Mouse (Mus musculus) embryonic facial prominence, embryonic 11.5 days (tissue): ENCODE data around the gene Rnf167. TPM values are rescaled to one million over a fixed set of nuclear protein-coding genes. Genes with fewer than 3 reads are reported as not detected.

Source experiments
- ATAC-seq: fragments of 200-750 bp; cut with Nextera tagmentation; replicated peaks from 2 replicates; pipeline ENCODE4 v1.8.0; 2017; ENCODE audit warnings: low read depth; ENCODE audit not compliant: insufficient number of reproducible peaks, low FRiP score, low TSS enrichment
- DNase-seq: peaks from one replicate; pipeline ENCODE4 v3.0.0-alpha.2; 2015; ENCODE audit warnings: low spot score
- H3K27ac ChIP-seq: fragments of 300-500 bp; sonication (generic); replicated peaks from 2 replicates; pipeline ENCODE4 v1.5.1; 2014; ENCODE audit warnings: mild to moderate bottlenecking, low read depth, low read length, control low read depth
- H3K27me3 ChIP-seq: fragments of 300-500 bp; sonication (generic); 2 replicates; pipeline ENCODE4 v1.6.1; 2014; ENCODE audit warnings: mild to moderate bottlenecking, low read length, moderate library complexity, mixed read lengths; ENCODE audit not compliant: control insufficient read depth, insufficient read depth
- H3K36me3 ChIP-seq: fragments of 300-500 bp; sonication (generic); replicated peaks from 2 replicates; pipeline ENCODE4 v1.6.1; 2014; ENCODE audit warnings: low read depth, mild to moderate bottlenecking, low read length, moderate library complexity, mixed read lengths; ENCODE audit not compliant: control insufficient read depth, insufficient read depth
- H3K4me1 ChIP-seq: fragments of 300-500 bp; sonication (generic); 2 replicates; pipeline ENCODE4 v1.6.1; 2014; ENCODE audit warnings: low read length, mixed read lengths; ENCODE audit not compliant: control insufficient read depth, insufficient read depth
- H3K4me2 ChIP-seq: fragments of 300-500 bp; sonication (generic); 2 replicates; pipeline ENCODE4 v1.6.1; 2014; ENCODE audit warnings: low read depth, mild to moderate bottlenecking, control low read depth, low read length, moderate library complexity
- H3K4me3 ChIP-seq: fragments of 300-500 bp; sonication (generic); 2 replicates; pipeline ENCODE4 v1.5.1; 2014; ENCODE audit warnings: low read depth, low read length, control low read depth
- H3K9ac ChIP-seq: fragments of 300-500 bp; sonication (generic); replicated peaks from 2 replicates; pipeline ENCODE4 v1.6.1; 2014; ENCODE audit warnings: mild to moderate bottlenecking, control low read depth, low read length
- H3K9me3 ChIP-seq: fragments of 300-500 bp; sonication (generic); replicated peaks from 2 replicates; pipeline ENCODE4 v1.6.1; 2016; ENCODE audit warnings: mild to moderate bottlenecking, low read length, inconsistent platforms, mixed read lengths; ENCODE audit not compliant: control insufficient read depth
- WGBS: fragments of 180-500 bp; shearing (Covaris S2); extraction: QIAGEN DNeasy Blood & Tissue Kit; methylation state at CpG from one replicate; pipeline ENCODE4 v1.1.7; 2014; 5-methylcytosine and 5-hydroxymethylcytosine counted together
- polyA plus RNA-seq: library from polyadenylated mRNA; unstranded; fragments of >200 nt; fragmentation: Nextera tagmentation; extraction: Ambion mirVana; gene quantifications from 2 replicates; pipeline ENCODE4 v1.2.1, GENCODE M21; 2014

The Rnf167 gene
- 81.9 and 92.8 TPM in 2 replicates for polyA plus RNA-seq

DNA sequence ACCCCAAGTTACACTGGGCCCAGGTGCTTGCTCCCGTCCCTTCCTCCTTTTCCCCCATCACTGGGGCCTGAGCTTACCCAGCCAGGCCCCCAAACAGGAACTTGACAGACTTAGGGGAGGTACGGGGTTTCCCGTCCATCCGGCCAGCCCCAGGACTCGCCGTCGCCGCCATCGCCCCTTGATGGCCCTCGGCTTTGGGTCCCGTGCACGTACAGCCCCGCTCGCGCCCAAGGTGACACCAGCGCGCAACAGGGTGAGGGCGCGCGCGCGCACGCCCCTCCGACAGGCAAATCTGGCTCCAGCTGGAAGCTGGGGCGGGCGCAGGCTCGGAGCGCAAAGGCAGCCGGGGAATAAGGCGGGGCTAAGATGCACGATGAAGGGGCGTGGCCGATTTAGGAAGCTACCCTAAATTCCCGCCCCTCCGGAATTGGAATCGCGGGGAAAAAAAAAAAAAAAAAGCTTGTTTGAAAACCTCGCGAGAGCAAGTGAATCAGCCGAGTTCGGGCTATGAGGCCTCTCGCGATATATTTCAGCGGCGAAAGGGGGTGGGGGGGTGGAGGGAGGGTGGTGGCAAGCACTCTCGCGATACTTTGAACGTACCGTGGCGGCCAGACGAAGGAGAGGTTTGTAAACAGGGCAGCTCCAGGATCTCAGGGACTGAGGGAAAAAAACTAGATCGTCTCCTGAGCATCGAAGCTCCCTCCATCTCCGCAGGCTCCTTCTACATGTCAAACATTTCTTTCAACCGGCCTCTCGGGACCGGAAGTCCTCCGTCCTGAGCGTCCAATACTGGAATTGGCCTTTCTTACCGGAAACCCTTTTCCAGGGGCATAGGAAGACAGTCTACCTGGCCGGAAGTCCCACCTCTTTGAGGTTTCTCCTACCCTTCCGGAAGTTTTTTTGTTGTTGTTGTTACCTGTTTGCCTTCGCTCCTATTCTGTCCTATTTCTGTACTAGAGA lies at the start of gene Rnf167, which contains the start of gene Slc25a11:
Gene Rnf167, plus strand, starts transcription at position 545 of the 960 bp plus-strand sequence.
Gene Slc25a11, minus strand, starts transcription at position 789 of the 960 bp plus-strand sequence.
- WGBS, result under 1% methylated on average over 63 of the region's 63 CpGs
- peak; percentile 100 for DNase-seq
- Histone ChIP-seq H3K4me3 (peak within 1 kb of the TSS; percentile 66), H3K4me2 (peak within 1 kb of the TSS; percentile 84), H3K36me3 (peaks cover 17% of the 10 kb centered on the region), H3K4me1 (peaks cover 2% of the 10 kb centered on the region; the same call in 1 of the 2 replicates), H3K9me3 (no peaks in the 10 kb centered on the region), H3K9ac (peak within 1 kb of the TSS; percentile 70), H3K27me3 (no peaks in the 10 kb centered on the region), H3K27ac (peak within 1 kb of the TSS; percentile 84)
- peak; percentile 70 for ATAC-seq

DNA sequence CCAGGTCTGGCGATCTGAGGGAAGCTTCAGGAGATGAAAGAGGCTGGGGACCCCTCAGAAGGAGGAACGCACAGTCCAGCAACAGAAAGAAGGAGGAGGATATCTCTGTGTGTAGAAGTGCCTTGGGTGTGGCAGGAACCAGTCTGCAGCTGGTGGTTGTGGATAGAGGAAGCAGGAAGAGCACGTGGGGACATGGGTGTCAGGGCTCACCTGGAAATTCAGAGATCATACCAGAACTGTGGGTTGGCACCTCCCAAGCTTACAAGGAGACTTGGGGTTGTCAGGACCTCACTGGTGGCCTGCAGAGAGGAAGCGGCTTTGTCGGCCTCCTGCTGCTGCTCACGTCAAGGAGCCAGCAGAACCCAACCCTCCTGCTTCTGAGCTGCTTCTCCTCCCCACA lies 49.7 kb upstream of the Rnf167 start:
- no peak overlapping the region for H3K27ac ChIP-seq
- WGBS, result 87% methylated on average over 6 of the region's 6 CpGs
- H3K4me3 ChIP-seq, result no peak overlapping the region
- H3K36me3 ChIP-seq, result no peaks in the 10 kb centered on the region
- no peak overlapping the region for H3K9ac ChIP-seq
- no peaks in the 10 kb centered on the region for H3K4me1 ChIP-seq
- ATAC-seq (no peak), DNase-seq (no peak)
- no peaks in the 10 kb centered on the region for H3K27me3 ChIP-seq
- no peak overlapping the region for H3K4me2 ChIP-seq
- H3K9me3 ChIP-seq, result no peaks in the 10 kb centered on the region

DNA sequence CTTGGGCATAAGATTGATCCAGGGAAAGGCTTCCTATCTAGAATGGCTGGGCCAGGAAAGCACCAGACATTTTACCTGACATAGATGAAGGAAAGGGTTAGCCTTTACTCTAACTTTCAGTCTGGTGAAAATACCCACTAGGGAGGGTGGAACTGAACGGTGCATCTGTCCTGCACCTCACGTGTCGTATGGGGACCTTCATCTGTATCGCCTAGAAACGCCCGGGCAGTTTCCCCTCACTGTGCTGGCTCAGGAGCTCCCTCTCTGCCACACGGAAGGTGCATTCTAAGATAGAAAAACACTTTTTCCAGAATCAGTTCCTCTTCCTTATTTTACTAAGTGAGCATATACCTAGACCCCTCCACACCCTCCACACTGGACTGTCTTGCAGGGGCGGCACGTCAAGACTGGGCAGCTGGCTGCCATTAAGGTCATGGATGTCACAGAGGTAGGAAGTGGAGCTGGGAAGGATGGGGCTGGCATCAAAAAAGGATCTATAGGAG lies 48.5 kb upstream of the Rnf167 start:
- H3K36me3 ChIP-seq, result no peaks in the 10 kb centered on the region
- H3K4me2 ChIP-seq, result no peak overlapping the region
- no peaks in the 10 kb centered on the region for H3K9me3 ChIP-seq
- 88% methylated on average over 9 of the region's 9 CpGs for WGBS
- DNase-seq (no peak), ATAC-seq (no peak)
- no peak overlapping the region for H3K27ac ChIP-seq
- H3K4me1 ChIP-seq, result no peaks in the 10 kb centered on the region
- no peak overlapping the region for H3K4me3 ChIP-seq
- H3K27me3 ChIP-seq, result no peaks in the 10 kb centered on the region
- no peak overlapping the region for H3K9ac ChIP-seq

DNA sequence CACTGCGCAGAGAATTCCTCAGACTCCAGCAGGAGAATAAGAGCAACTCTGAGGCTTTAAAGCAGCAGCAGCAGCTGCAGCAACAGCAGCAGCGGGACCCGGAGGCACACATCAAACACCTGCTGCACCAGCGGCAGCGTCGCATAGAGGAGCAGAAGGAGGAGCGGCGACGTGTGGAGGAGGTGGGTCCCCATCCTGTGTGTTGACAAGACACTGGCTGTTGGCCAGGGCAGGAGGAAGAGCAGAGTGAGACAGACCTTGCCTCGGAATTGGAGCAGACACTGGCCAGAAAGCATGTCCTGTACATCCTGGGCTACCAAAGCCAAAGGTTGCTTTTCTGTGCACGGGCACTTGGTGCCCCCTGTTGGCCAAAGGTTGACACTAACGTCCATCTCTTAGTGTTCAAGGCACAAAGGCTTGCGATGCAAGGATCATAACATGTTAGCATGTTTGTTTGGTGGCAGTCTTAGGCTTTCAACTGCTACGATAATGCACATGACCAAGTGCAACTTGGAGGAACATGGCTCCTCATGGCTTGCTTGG lies 41.9 kb upstream of the Rnf167 start:
- Histone ChIP-seq H3K27ac (no peak overlapping the region), H3K4me2 (no peak overlapping the region), H3K36me3 (peaks cover 12% of the 10 kb centered on the region), H3K4me3 (no peak overlapping the region), H3K27me3 (no peaks in the 10 kb centered on the region), H3K9me3 (no peaks in the 10 kb centered on the region), H3K9ac (no peak overlapping the region), H3K4me1 (no peaks in the 10 kb centered on the region)
- no peak for ATAC-seq
- peak; percentile 82 for DNase-seq
- 66% methylated on average over 14 of the region's 14 CpGs for WGBS

DNA sequence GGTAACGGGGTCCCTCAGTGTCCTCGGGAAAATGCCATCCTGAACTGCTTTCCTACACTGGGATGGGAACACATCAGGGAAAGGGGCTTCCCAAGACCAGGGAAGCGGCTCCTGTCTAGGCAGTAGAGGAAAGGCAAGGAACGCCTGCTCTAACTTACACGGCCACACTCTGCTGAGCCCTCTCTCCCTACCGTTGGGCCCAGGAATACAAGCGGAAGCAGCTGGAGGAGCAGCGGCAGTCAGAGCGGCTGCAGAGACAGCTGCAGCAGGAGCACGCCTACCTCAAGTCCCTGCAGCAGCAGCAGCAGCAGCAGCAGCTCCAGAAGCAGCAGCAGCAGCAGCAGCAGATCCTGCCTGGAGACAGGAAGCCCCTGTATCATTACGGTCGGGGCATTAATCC lies 40.3 kb upstream of the Rnf167 start:
- H3K4me3 ChIP-seq, result no peak overlapping the region
- H3K9ac ChIP-seq, result no peak overlapping the region
- H3K36me3 ChIP-seq, result peaks cover 15% of the 10 kb centered on the region
- no peak overlapping the region for H3K4me2 ChIP-seq
- no peaks in the 10 kb centered on the region for H3K4me1 ChIP-seq
- ATAC-seq (no peak), DNase-seq (no peak)
- no peak overlapping the region for H3K27ac ChIP-seq
- H3K27me3 ChIP-seq, result no peaks in the 10 kb centered on the region
- H3K9me3 ChIP-seq, result no peaks in the 10 kb centered on the region
- WGBS, result 74% methylated on average over 12 of the region's 12 CpGs

DNA sequence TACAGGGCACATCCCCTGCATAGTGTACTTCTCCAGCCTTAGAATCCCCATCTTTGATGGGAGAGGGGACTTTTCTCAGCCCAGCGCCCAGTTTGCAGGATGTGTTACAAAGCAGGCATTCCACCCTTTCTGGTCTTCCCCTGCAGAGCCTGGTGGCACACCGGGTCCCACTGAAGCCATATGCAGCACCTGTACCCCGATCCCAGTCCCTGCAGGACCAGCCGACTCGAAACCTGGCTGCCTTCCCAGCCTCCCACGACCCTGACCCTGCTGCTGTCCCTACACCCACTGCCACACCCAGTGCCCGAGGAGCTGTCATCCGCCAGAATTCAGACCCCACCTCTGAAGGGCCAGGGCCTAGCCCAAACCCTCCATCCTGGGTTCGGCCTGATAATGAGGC lies 39.4 kb upstream of the Rnf167 start:
- H3K4me1 ChIP-seq, result no peaks in the 10 kb centered on the region
- peaks cover 17% of the 10 kb centered on the region for H3K36me3 ChIP-seq
- H3K4me3 ChIP-seq, result no peak overlapping the region
- WGBS, result 93% methylated on average over 9 of the region's 9 CpGs
- no peak overlapping the region for H3K27ac ChIP-seq
- H3K9me3 ChIP-seq, result no peaks in the 10 kb centered on the region
- H3K27me3 ChIP-seq, result no peaks in the 10 kb centered on the region
- H3K9ac ChIP-seq, result no peak overlapping the region
- ATAC-seq, result no peak
- H3K4me2 ChIP-seq, result no peak overlapping the region
- DNase-seq, result no peak

DNA sequence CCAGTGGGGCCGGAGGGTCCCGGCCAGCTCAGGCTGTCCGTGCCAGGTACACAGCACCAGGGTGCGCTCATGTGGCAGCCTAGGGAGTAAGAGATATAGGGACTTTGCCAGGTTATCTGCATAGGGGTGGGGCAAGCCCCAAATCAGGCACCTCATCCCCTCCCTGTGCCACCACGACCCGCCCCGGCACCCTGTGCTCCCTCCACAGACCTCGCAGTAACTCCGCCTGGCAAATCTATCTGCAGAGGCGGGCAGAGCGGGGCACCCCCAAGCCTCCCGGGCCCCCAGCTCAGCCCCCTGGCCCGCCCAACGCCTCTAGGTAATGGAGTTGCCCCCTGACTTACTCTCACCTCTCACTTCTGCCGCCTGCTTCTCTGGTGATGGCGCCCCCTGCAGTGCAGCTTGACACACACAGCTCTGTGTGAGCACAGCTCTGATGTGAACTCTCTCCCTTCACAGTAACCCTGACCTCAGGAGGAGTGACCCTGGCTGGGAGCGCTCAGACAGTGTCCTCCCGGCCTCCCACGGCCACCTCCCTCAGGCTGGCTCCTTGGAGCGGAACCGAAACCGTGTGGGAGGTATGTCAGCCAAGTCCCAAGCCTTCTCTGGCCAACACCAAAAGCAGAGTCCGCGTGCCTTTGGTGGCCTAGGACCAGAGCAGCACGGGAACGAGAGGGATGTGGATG lies 38.5 kb upstream of the Rnf167 start:
- H3K27ac ChIP-seq, result no peak overlapping the region
- DNase-seq (no peak), ATAC-seq (no peak)
- no peaks in the 10 kb centered on the region for H3K4me1 ChIP-seq
- no peaks in the 10 kb centered on the region for H3K9me3 ChIP-seq
- no peak overlapping the region for H3K4me2 ChIP-seq
- WGBS, result 89% methylated on average over 26 of the region's 26 CpGs
- H3K4me3 ChIP-seq, result no peak overlapping the region
- H3K9ac ChIP-seq, result no peak overlapping the region
- H3K27me3 ChIP-seq, result no peaks in the 10 kb centered on the region
- peaks cover 18% of the 10 kb centered on the region for H3K36me3 ChIP-seq
